Mouse (Mus musculus) neural tube, embryonic 10.5 days (tissue): ENCODE measurements around the gene Fgr.
"Not testable (repeated sequence)": the region's sequence is repeated elsewhere in the genome, so short reads cannot be mapped to it uniquely, and the experiment has no call there.

Experiments
- DNase-seq: peaks from one replicate; pipeline ENCODE4 v3.0.0-alpha.2; 2017; ENCODE audit warnings: low spot score; ENCODE audit errors: extremely low spot score

Fgr gene

GRCm38 (mm10) chr4:132983664-132984512, 10.0 kb downstream of the Fgr start:
- DNase-seq, result peak; percentile 66

GRCm38 (mm10) chr4:132988581-132989355, 14.9 kb downstream of the Fgr start:
- DNase-seq, result no peak

- no peak for DNase-seq
Measured at GRCm38 (mm10) chr4:132993553-132993952, 19.7 kb downstream of the Fgr start.

- DNase-seq, result no peak
Measured at GRCm38 (mm10) chr4:132997469-132998237, 23.8 kb downstream of the Fgr start.

GRCm38 (mm10) chr4:133002896-133003295, 29.0 kb downstream of the Fgr start:
- no peak for DNase-seq

GRCm38 (mm10) chr4:133003316-133004018, 29.6 kb downstream of the Fgr start:
- DNase-seq, result no peak

GRCm38 (mm10) chr4:133005233-133005632, 31.3 kb downstream of the Fgr start:
- DNase-seq, result peak; percentile 81

- DNase-seq, result not testable (repeated sequence)
Measured at GRCm38 (mm10) chr4:133005885-133006451, 32.1 kb downstream of the Fgr start.

GRCm38 (mm10) chr4:133007513-133008380, 33.9 kb downstream of the Fgr start:
- peak; percentile 74 for DNase-seq

GRCm38 (mm10) chr4:133009131-133009530, 35.2 kb downstream of the Fgr start:
- peak; percentile 61 for DNase-seq

- no peak for DNase-seq
Measured at GRCm38 (mm10) chr4:133009676-133010075, 35.8 kb downstream of the Fgr start.

- peak; percentile 72 for DNase-seq
Measured at GRCm38 (mm10) chr4:133010611-133011010, 36.7 kb downstream of the Fgr start.

GRCm38 (mm10) chr4:133011028-133011820, 37.3 kb downstream of the Fgr start, which contains the start of gene Ahdc1:
Gene Ahdc1 (plus strand): TSS chr4:133011260.
- peak; percentile 96 for DNase-seq

- DNase-seq, result peak; percentile 71
Measured at GRCm38 (mm10) chr4:133011821-133012775, 38.2 kb downstream of the Fgr start.

- DNase-seq, result peak; percentile 66
Measured at GRCm38 (mm10) chr4:133012776-133013265, 38.9 kb downstream of the Fgr start.

GRCm38 (mm10) chr4:133013266-133013891, 39.5 kb downstream of the Fgr start:
- DNase-seq, result peak; percentile 64

GRCm38 (mm10) chr4:133014088-133014487, 40.2 kb downstream of the Fgr start:
- DNase-seq, result no peak
